Mouse (Mus musculus): ENCODE data around the gene 1700067K01Rik. TPM values are rescaled to one million over a fixed set of nuclear protein-coding genes. Genes with fewer than 3 reads are reported as not detected.

1700067K01Rik gene
- total RNA-seq (2021): under 1 TPM; 0.20 to 0.33 TPM

DNA sequence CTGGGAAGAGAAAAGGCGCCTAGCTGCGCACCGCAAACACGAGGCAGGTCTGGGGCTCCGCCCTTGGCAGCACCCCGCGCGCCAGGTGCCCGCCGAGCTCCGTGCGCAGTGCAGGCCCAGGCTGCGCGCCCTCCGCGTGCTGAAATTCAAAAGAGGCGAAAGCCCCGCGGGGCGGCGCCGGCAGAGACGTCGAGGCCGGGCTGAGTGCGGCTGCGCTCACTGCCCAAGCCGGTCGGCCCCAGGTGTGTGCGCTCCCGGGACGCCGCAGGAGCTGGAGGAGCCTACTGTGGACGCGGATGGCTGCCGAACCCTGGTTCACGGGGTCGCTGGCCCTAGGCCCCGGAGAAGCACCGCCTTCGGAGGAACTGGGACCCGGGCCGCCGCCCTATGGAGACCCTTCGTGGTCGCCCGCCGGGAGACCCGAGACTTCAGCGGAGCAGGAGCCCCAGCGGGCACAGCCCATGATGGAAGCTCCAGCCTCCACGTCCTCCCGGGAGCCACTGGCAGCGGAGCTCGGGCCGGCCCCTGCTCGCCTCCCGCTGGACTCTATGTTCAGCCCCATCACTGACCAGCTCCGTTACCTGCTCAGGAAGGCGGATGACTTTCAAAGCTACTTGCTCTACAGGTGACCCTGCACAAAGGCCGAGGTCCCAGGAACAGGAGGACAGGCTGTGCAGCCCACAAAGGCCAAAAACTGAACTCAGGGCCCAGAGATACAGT lies at the start of gene 1700067K01Rik:
Gene 1700067K01Rik, plus strand, starts transcription at position 222 of the 720 bp plus-strand sequence.
- DNase-seq (ENCODE audit: extremely low spot score in 1 of 2, low spot score in 1 of 2): no peak

DNA sequence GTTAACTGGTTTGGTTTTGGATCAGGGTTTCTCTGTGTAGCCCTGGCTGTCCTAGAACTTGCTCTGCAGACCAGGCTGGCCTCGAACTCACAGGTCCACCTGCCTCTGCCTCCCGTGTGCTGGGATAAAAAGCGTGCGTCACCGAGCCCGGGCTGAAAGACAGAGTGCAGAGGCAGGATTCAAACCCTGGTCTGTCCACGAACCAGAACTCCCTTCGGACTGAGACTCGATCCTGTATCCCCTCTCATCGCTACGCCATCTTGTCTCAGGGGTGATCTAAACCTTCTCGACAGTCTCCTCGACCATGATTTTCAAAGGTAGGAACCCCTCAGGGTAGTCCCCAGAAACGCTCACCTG lies 46.6 kb upstream of the 1700067K01Rik start:
- DNase-seq (ENCODE audit: extremely low spot score in 1 of 2, low spot score in 1 of 2): no peak

DNA sequence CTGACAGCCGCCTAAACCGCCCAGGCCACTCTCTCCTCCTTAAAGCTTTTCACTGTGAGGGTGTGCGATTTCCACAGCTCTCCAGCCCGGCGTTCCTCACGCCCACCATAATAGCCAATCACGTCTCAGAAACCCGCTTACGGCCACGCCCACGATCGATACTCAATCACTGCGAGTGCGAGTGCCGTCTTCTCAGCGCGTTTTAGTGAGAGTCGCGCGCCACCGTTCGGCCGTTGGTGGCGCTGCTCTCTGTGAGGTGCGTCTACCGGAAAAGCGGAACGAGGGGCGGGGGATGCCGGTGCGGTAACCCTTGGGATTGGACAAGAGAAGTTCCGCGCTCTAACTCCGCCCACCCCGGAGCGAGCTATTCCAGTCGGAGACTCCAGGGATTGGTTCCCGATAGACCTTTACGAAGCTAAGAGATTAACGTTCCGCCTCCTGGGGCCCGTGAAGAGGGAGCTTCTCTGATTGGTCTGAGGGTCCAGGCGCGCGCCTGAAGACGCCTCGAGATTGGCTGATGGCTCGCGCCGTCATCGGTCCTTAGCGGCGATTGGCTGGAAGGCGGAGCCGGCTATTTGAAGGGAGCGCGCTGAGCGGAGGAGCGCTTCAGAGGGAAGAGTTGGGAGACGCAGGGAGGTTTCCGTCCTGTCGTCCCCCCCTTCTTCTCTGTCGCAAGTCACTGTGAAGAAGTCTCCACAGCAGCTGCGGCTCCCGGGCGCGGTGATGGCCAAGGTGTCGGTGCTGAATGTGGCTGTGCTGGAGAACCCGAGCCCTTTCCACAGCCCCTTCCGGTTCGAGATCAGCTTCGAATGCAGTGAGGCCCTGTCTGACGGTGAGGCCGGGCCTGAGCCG lies 46.0 kb upstream of the 1700067K01Rik start, which contains the start of the genes Gm10644 and Asf1b:
Gene Gm10644, minus strand, starts transcription at position 100 of the 852 bp plus-strand sequence.
Gene Asf1b, plus strand, starts transcription at position 402 of the 852 bp plus-strand sequence.
- peak; percentile 85 to 86 for DNase-seq (ENCODE audit: extremely low spot score in 1 of 2, low spot score in 1 of 2)

DNA sequence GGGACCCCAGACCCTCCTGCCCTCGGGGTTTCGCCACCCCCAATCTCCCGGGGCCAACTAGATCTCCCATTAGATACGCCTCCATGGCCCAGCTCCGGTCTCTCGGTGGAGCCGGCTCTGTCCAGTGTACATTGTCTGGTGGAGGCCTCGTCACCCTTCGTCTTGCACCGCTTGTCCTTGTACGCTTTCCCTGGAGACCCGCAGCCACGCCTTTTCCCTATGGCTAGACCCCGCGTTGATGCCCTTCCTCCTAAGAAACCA lies 45.4 kb upstream of the 1700067K01Rik start:
- DNase-seq (ENCODE audit: extremely low spot score in 1 of 2, low spot score in 1 of 2): no peak

DNA sequence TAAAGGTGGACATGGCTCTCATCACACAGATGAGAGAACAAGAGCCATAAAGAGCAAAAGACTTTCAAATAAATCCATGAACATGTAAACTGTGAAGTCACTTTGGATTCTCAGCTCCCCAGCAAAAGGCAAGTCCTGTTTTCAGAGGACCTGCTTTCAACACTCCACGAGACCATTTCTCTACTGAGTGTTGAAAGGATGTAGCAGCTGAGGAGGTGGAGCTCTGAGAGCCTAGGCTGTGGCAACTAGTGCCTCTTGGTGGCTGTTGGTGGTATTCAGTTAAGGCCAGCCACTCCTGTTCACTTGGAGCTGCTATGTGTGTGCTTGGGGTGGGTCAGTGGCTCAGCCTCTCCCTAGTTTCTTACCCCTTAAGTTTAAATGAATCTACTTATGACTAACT lies 44.5 kb upstream of the 1700067K01Rik start:
- no peak for DNase-seq (ENCODE audit: extremely low spot score in 1 of 2, low spot score in 1 of 2)

DNA sequence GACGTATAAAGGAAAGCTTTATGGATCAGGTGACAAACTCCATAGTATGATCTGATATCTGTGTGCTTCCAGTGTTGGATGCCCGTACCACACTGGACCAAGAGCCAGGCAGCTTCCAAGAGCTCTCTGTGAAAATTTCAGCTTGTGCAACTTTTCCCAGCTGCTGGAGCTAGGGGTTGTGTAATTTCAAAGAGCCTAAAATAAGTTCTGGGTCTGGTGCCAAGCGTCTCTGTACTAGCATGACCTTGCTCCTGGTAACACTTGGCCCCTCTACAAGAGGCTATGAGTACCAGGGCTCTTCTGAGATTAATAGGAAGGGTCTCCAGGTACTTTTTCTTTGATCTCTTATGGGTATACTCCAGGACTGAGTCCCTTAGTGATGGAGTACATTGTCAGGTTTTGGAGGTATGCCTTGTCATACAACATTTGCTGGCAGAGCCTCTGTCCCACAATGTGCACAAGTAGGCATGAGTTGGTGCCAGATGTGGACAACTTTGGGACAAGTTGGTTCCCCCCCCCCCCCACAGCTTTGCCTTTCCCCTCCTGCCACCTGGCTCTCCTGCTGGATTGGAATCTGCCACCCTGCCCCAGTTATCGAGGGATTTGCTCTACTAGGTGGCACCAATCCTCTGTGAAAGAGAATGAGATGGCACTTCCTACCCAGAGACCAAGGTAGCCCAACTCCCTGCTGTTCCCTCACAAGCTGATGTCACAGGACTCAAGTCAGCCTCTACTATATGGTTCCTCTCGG lies 37.1 kb upstream of the 1700067K01Rik start:
- DNase-seq (ENCODE audit: extremely low spot score in 1 of 2, low spot score in 1 of 2): no peak

DNA sequence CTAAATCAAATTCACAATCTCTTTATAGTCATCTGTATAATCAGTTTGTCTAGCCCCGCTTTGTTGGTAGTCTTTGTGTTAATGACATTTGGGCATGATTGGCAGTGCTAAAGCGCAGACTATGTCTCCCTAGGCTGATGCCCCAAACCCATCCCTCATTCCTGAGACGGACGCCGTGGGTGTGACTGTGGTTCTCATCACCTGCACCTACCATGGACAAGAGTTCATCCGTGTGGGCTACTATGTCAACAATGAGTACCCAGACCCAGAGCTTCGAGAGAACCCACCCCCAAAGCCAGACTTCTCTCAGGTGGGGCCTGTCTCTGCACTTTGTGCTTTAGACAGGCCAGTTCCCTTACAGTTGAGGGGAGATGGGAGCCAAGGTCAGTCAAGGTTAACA lies 33.6 kb upstream of the 1700067K01Rik start:
- DNase-seq (ENCODE audit: extremely low spot score in 1 of 2, low spot score in 1 of 2): no peak

DNA sequence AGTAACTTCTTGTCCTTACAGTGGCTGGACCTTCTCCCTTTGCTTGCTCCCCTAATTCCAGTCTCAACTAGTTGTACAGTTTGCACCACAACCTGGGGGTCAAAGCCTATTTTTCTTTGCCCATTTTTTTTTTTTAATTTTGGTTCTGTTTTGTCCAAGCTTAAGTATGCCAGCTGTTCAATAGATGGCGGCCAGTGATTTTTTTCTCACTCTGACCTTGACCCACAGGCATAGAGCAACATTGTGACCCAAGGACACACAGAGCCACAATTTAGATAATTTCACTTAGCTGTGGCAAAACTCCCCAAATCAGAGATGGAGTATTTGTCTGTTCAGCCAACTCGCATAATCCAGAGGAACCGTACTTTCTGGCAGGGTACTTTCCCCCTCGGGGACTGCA lies 30.2 kb upstream of the 1700067K01Rik start:
- no peak for DNase-seq (ENCODE audit: extremely low spot score in 1 of 2, low spot score in 1 of 2)

DNA sequence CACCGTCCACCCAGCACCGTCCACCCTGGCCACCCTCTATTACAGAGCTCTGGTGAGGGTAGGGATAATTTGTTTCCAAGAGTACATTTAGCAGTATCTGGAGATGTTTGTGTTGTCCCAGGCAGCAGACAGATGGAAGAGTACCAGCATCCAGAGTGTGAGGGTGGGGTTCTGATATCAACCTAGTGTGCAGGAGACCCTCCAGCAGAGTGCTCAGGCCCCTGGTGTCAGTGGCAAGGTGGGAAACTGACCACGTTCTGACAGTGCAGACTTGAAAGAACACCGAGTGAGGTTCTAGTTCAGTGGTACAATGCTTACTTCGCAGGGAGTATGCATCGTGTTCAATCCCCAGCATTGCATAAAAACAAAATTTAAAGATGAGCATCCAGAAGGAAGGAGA lies 29.6 kb upstream of the 1700067K01Rik start:
- no peak for DNase-seq (ENCODE audit: extremely low spot score in 1 of 2, low spot score in 1 of 2)

DNA sequence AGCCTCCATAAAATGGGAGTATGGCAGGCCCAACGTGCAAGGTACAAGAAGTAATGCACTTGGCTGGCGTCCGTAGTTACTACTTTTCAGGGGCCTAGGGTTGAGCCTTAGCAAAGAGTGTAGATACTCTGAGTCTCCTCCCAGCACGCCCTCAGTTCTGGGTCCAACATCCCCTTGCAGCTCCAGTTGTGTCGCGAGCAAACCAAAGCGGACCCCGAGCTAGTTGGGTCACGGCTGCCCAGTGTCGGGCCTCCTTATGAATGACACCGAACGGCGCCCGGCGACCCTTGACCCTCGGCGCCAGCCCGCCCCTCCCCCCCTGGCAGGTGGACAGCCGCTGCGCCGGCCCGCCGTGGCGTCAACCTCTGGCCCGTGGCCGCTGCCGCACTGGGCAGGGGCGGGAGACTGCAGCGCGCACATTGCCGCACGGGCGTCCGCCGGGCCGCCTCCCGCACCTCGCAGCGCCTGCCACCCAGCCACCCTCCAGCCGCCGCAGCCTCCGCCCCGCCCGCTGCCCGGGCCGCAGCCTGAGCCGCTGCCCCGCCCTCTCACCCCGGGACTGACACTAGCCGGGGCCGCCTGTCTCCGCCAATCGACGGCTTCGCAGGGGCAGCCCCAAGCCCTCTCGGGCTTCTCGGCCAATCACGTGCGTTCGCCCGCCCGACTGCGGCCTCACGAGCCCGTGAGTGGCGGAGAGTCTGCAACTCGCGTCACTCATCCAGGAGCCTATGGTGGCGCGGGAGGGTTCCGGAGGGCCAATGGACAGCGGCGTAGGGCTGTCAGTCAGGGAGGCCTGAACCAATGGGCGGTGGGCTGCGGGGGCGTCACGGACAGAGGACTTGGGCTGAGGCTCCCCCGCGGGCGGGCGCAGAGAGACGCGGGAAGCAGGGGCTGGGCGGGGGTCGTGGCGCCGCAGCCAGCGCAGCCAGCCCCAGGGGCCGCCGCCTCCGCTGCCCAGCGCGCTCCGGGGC lies 28.9 kb upstream of the 1700067K01Rik start, which contains the start of gene Prkaca:
Gene Prkaca, plus strand, starts transcription at position 844 of the 971 bp plus-strand sequence.
- DNase-seq (ENCODE audit: extremely low spot score in 1 of 2, low spot score in 1 of 2): peak; percentile 93 to 95

DNA sequence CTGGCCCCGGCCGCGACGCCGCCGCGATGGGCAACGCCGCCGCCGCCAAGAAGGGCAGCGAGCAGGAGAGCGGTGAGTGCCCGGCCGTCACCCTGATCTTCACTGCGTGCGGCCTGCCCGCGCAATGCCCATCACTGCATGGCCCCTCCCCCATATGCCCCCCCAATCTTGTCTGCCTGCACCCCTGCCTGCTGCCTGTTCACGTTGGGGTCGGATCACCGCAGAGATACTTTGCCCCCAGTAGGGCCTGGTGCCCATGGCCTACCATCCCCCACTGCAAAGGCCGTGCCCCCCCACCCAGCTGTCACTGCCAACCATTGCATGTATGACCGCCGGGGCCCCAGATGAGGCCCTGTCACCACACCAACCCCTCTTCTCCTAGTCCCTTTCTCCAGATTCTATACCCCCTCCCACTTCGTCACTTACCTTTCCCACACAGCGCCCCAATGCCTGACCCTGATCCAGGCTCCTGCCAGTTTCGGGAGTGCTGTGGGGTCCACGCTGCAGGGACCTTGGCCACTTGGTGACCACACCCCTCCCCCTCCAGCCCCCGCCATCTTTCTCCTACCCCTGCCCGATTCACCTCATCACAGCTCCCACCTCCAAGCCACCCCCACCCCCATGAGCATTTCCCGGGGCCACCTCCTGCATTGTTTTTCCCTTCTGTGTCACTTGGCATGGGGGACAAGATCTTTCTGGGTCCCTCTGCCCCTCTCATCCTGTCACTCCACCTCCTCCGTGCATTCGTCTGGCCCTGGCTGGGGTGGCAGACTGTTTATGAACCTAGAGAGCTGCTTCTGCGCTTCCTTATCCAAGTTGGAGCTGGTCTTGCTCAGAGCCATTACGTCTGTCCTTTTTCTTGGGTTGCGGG lies 27.9 kb upstream of the 1700067K01Rik start:
- no peak for DNase-seq (ENCODE audit: extremely low spot score in 1 of 2, low spot score in 1 of 2)

DNA sequence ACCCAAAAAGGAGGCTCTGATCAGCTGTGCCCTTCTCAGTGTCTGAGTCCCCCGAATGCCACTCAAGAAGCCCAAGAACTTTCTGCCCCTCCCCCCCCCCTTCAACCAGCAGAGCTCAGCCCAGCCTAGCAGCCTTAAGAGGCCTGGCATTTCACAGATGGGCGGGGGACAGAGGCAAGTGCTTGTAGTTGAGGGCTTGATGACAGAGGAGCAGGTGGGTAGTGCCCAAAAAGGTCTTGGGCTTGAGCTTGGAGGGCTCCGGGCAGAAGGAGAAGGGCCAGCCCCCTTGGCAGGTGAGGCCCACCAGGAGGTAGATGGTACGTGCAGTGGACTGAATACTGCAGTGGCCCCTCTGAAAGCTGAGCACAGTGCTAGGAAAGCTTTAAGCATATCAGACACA lies 26.8 kb upstream of the 1700067K01Rik start:
- DNase-seq (ENCODE audit: extremely low spot score in 1 of 2, low spot score in 1 of 2): no peak

DNA sequence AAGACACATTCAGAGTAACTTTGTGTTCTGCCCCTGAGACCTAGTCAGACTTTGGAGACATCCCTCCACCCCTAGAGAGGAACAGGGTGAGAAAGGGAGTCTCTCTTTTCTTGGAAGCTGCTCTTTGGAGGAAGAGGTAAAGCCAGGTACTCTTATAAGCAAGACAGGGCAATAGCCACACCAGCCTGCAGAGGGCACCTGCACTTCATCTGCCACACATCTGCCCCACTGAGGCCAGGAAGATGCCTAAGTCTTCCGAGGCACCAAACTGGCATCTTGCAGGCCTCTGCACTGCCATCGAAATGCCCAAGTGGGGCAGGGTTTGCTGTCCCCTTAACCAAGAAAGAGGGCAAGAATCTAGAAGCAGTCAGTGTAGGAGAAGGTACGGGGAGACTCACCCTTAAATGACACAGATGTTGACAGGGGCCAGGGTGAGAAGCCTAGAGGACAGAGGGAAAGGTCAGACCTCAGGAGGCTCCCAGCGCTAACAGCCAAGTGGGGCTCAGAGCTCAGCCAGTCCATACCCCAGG lies 25.1 kb upstream of the 1700067K01Rik start:
- DNase-seq (ENCODE audit: extremely low spot score in 1 of 2, low spot score in 1 of 2): no peak

DNA sequence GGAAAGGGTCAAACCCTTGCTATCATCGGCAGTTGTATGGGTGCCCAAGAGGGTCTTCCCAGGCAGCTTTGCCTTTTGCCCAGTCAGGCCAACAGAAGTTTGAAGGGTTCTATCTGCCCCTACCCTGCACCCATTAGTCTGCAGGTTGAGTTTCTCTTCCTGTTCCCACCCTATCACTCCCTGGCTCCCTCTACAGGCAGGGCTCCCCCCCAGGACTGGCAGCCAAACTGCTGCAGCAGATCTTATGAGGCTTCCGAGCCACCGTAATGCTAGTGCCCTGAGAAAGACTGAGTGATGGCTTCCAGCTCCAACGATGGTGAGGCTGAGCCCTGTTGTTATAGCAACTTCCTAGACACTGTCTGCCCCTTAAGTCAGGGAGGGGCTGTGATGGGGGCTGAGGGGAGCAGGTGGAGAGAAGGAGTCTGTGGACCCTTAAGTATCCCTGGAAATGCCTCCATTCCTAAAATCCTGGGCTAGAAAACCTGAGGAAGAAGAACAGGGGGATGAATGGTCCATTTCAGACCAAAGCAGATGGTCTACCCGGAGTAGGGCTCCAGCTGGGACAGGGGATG lies 24.4 kb upstream of the 1700067K01Rik start:
- no peak for DNase-seq (ENCODE audit: extremely low spot score in 1 of 2, low spot score in 1 of 2)

DNA sequence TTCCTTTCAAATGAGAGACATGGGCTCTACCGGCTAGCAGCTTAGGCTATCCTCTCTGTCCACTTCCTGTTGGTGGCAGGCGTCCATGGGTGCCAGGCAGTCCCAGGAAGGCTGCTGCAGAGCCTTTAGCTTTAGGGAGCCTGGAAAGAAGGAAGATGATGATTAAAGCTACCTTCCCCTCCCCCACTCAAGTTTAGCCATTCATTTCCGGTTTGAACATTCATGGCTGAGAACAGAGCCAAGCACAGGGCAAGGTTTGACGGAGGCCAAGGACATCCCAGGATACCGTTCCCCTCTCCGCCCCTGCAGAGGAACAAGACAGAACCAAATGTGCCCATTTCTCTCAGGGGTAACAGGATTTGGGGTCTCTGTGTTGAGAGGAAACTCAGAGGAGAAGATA lies 23.7 kb upstream of the 1700067K01Rik start:
- DNase-seq (ENCODE audit: extremely low spot score in 1 of 2, low spot score in 1 of 2): no peak

DNA sequence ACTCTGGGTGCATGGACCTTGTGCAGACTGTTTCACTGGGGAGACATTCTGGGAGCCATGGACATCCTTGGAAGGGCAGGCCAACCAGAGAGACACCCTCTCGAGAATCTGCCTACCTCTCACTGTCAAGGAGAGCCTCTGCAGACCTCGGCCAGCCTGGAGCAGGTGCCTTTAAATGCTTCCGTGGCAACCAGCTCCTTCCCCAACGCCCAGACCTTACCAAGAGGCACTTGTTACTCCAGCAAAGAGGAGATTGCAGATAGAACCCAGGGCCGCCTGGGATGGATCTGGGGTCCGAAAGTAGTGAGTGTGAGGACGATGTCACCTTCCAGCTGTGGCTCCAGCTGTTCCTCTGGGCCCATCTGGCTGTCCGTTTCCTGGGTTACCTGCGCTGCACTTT lies 23.1 kb upstream of the 1700067K01Rik start:
- no peak for DNase-seq (ENCODE audit: extremely low spot score in 1 of 2, low spot score in 1 of 2)

DNA sequence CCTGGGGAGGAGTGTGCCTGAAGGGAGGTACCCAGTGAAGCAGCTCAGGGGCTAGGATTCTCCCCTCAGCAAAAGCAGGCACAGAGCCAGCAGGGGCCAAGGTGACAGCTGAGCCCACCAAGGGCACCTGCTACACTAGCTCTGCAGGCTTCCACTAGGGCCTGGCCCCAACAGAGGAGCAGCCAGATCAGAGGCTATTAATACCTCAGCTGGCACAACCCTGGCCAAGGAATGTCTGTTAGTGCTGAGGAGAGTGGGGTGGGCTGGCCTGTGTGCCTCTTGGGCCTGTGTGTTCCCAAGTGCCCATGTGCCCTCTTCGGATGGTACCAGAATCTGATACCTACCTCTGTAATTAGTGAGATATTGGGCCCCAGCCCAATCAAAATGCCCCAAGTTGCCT lies 21.1 kb upstream of the 1700067K01Rik start:
- DNase-seq (ENCODE audit: extremely low spot score in 1 of 2, low spot score in 1 of 2): no peak

DNA sequence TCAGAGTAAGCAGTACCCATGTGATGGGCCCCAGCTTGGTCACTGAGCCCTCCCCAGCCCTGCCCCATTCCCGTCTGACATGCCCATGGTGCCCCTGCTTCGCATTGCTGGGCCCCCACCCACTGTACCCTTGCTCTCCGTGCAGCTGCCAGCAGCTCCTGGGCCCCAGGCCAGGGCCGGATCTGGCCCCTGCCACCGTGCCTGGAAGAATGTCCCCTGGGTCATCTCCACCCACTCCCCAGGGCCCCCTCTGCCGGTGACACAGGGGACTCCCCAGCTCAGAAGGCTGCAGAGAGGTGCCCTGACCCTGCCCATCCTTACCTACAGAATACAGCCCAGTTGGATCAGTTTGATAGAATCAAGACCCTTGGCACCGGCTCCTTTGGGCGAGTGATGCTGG lies 20.5 kb upstream of the 1700067K01Rik start:
- no peak for DNase-seq (ENCODE audit: extremely low spot score in 1 of 2, low spot score in 1 of 2)

All from layer of hippocampus, postnatal 25 days (tissue).